Mouse (Mus musculus): ENCODE measurements at regions not wholly inside any gene's neighbourhood (a gene's known extent, or its start where the extent isn't known, plus 50 kb on each side); places are given as distances from the start of the nearest gene placed in this dataset.

- Histone ChIP-seq H3K27me3 (ENCODE audit: control insufficient read depth, insufficient read depth, low read depth, low read length) (no peaks in the 10 kb centered on the region), H3K9me3 (replicated peaks; ENCODE audit: control insufficient read depth, low read length, poor library complexity, severe bottlenecking) (no peaks in the 10 kb centered on the region), H3K4me2 (ENCODE audit: low read length) (no peak overlapping the region), H3K4me3 (ENCODE audit: low read depth, low read length) (no peak overlapping the region), H3K9ac (ENCODE audit: low read depth, low read length) (no peak overlapping the region), H3K36me3 (ENCODE audit: control insufficient read depth, insufficient read depth, low read length) (no peaks in the 10 kb centered on the region), H3K4me1 (ENCODE audit: control insufficient read depth, insufficient read depth, low read length) (no peaks in the 10 kb centered on the region), H3K27ac (ENCODE audit: low read length) (no peak overlapping the region)
- 79% methylated on average over 4 of the region's 4 CpGs for WGBS
- ATAC-seq = no peak
Measured at GRCm38 (mm10) chr3:61605469-61605868, 239.7 kb upstream of the B430305J03Rik start.

- Histone ChIP-seq H3K9me3 (replicated peaks; ENCODE audit: control insufficient read depth, low read length, poor library complexity, severe bottlenecking) (no peaks in the 10 kb centered on the region), H3K4me2 (ENCODE audit: low read length) (no peak overlapping the region), H3K9ac (ENCODE audit: low read depth, low read length) (no peak overlapping the region), H3K4me3 (ENCODE audit: low read depth, low read length) (no peak overlapping the region), H3K4me1 (ENCODE audit: control insufficient read depth, insufficient read depth, low read length) (no peaks in the 10 kb centered on the region), H3K27me3 (ENCODE audit: control insufficient read depth, insufficient read depth, low read depth, low read length) (no peaks in the 10 kb centered on the region), H3K27ac (ENCODE audit: low read length) (no peak overlapping the region), H3K36me3 (ENCODE audit: control insufficient read depth, insufficient read depth, low read length) (no peaks in the 10 kb centered on the region)
- 90% methylated on average over 2 of the region's 2 CpGs for WGBS
- no peak for ATAC-seq
Measured at GRCm38 (mm10) chr3:61602891-61603290, 237.1 kb upstream of the B430305J03Rik start.

GRCm38 (mm10) chr3:61595574-61595973 is 229.8 kb upstream of the B430305J03Rik start:
- H3K4me2 ChIP-seq (ENCODE audit: low read length) = no peak overlapping the region
- H3K9me3 ChIP-seq (replicated peaks; ENCODE audit: control insufficient read depth, low read length, poor library complexity, severe bottlenecking) = no peaks in the 10 kb centered on the region
- ATAC-seq = no peak
- no peak overlapping the region for H3K9ac ChIP-seq (ENCODE audit: low read depth, low read length)
- no peaks in the 10 kb centered on the region for H3K36me3 ChIP-seq (ENCODE audit: control insufficient read depth, insufficient read depth, low read length)
- H3K27ac ChIP-seq (ENCODE audit: low read length) = no peak overlapping the region
- no peak overlapping the region for H3K4me3 ChIP-seq (ENCODE audit: low read depth, low read length)
- H3K4me1 ChIP-seq (ENCODE audit: control insufficient read depth, insufficient read depth, low read length) = no peaks in the 10 kb centered on the region
- no peaks in the 10 kb centered on the region for H3K27me3 ChIP-seq (ENCODE audit: control insufficient read depth, insufficient read depth, low read depth, low read length)

- Histone ChIP-seq H3K27ac (ENCODE audit: low read length) (no peak overlapping the region), H3K9me3 (replicated peaks; ENCODE audit: control insufficient read depth, low read length, poor library complexity, severe bottlenecking) (no peaks in the 10 kb centered on the region), H3K27me3 (ENCODE audit: control insufficient read depth, insufficient read depth, low read depth, low read length) (no peaks in the 10 kb centered on the region), H3K4me1 (ENCODE audit: control insufficient read depth, insufficient read depth, low read length) (no peaks in the 10 kb centered on the region), H3K4me2 (ENCODE audit: low read length) (no peak overlapping the region), H3K9ac (ENCODE audit: low read depth, low read length) (no peak overlapping the region), H3K4me3 (ENCODE audit: low read depth, low read length) (no peak overlapping the region), H3K36me3 (ENCODE audit: control insufficient read depth, insufficient read depth, low read length) (no peaks in the 10 kb centered on the region)
- no peak for ATAC-seq
- WGBS = 89% methylated on average over 2 of the region's 2 CpGs
Measured at GRCm38 (mm10) chr3:61592342-61592741, 226.6 kb upstream of the B430305J03Rik start.

- Histone ChIP-seq H3K4me2 (ENCODE audit: low read length) (no peak overlapping the region), H3K9me3 (replicated peaks; ENCODE audit: control insufficient read depth, low read length, poor library complexity, severe bottlenecking) (no peaks in the 10 kb centered on the region), H3K36me3 (ENCODE audit: control insufficient read depth, insufficient read depth, low read length) (no peaks in the 10 kb centered on the region), H3K9ac (ENCODE audit: low read depth, low read length) (no peak overlapping the region), H3K27me3 (ENCODE audit: control insufficient read depth, insufficient read depth, low read depth, low read length) (no peaks in the 10 kb centered on the region), H3K27ac (ENCODE audit: low read length) (no peak overlapping the region), H3K4me1 (ENCODE audit: control insufficient read depth, insufficient read depth, low read length) (peaks cover 2% of the 10 kb centered on the region; the same call in 1 of the 2 replicates), H3K4me3 (ENCODE audit: low read depth, low read length) (no peak overlapping the region)
- WGBS = 79% methylated on average over 1 of the region's 1 CpGs
- ATAC-seq = no peak
Measured at GRCm38 (mm10) chr3:61583669-61584068, 217.9 kb upstream of the B430305J03Rik start.

- Histone ChIP-seq H3K9me3 (replicated peaks; ENCODE audit: control insufficient read depth, low read length, poor library complexity, severe bottlenecking) (no peaks in the 10 kb centered on the region), H3K9ac (ENCODE audit: low read depth, low read length) (no peak overlapping the region), H3K36me3 (ENCODE audit: control insufficient read depth, insufficient read depth, low read length) (no peaks in the 10 kb centered on the region), H3K4me2 (ENCODE audit: low read length) (no peak overlapping the region), H3K4me1 (ENCODE audit: control insufficient read depth, insufficient read depth, low read length) (peaks cover 2% of the 10 kb centered on the region; the same call in 1 of the 2 replicates), H3K27ac (ENCODE audit: low read length) (no peak overlapping the region), H3K27me3 (ENCODE audit: control insufficient read depth, insufficient read depth, low read depth, low read length) (no peaks in the 10 kb centered on the region), H3K4me3 (ENCODE audit: low read depth, low read length) (no peak overlapping the region)
- WGBS = 84% methylated on average over 2 of the region's 2 CpGs
- ATAC-seq = no peak
Measured at GRCm38 (mm10) chr3:61582927-61583326, 217.2 kb upstream of the B430305J03Rik start.

- H3K9me3 ChIP-seq (replicated peaks; ENCODE audit: control insufficient read depth, low read length, poor library complexity, severe bottlenecking) = no peaks in the 10 kb centered on the region
- no peak overlapping the region for H3K4me2 ChIP-seq (ENCODE audit: low read length)
- no peak overlapping the region for H3K4me3 ChIP-seq (ENCODE audit: low read depth, low read length)
- H3K9ac ChIP-seq (ENCODE audit: low read depth, low read length) = no peak overlapping the region
- no peaks in the 10 kb centered on the region for H3K36me3 ChIP-seq (ENCODE audit: control insufficient read depth, insufficient read depth, low read length)
- H3K27ac ChIP-seq (ENCODE audit: low read length) = no peak overlapping the region
- WGBS = 51% methylated on average over 3 of the region's 3 CpGs
- no peaks in the 10 kb centered on the region for H3K27me3 ChIP-seq (ENCODE audit: control insufficient read depth, insufficient read depth, low read depth, low read length)
- no peak for ATAC-seq
- H3K4me1 ChIP-seq (ENCODE audit: control insufficient read depth, insufficient read depth, low read length) = peaks cover 2% of the 10 kb centered on the region; the same call in 1 of the 2 replicates
Measured at GRCm38 (mm10) chr3:61580252-61580651, 214.5 kb upstream of the B430305J03Rik start.

- no peak for ATAC-seq
- H3K4me3 ChIP-seq (ENCODE audit: low read depth, low read length) = no peak overlapping the region
- H3K9me3 ChIP-seq (replicated peaks; ENCODE audit: control insufficient read depth, low read length, poor library complexity, severe bottlenecking) = no peaks in the 10 kb centered on the region
- H3K27ac ChIP-seq (ENCODE audit: low read length) = no peak overlapping the region
- H3K36me3 ChIP-seq (ENCODE audit: control insufficient read depth, insufficient read depth, low read length) = no peaks in the 10 kb centered on the region
- no peak overlapping the region for H3K9ac ChIP-seq (ENCODE audit: low read depth, low read length)
- H3K27me3 ChIP-seq (ENCODE audit: control insufficient read depth, insufficient read depth, low read depth, low read length) = no peaks in the 10 kb centered on the region
- H3K4me1 ChIP-seq (ENCODE audit: control insufficient read depth, insufficient read depth, low read length) = no peaks in the 10 kb centered on the region
- no peak overlapping the region for H3K4me2 ChIP-seq (ENCODE audit: low read length)
- WGBS = 74% methylated on average over 1 of the region's 1 CpGs
Measured at GRCm38 (mm10) chr3:61537113-61537512, 171.4 kb upstream of the B430305J03Rik start.

GRCm38 (mm10) chr3:61535751-61536150 is 170.0 kb upstream of the B430305J03Rik start:
- WGBS = 55% methylated on average over 2 of the region's 2 CpGs
- no peak for ATAC-seq
- no peaks in the 10 kb centered on the region for H3K27me3 ChIP-seq (ENCODE audit: control insufficient read depth, insufficient read depth, low read depth, low read length)

GRCm38 (mm10) chr3:61503178-61503577 is 137.4 kb upstream of the B430305J03Rik start:
- H3K9ac ChIP-seq (ENCODE audit: low read depth, low read length) = no peak overlapping the region
- H3K9me3 ChIP-seq (replicated peaks; ENCODE audit: control insufficient read depth, low read length, poor library complexity, severe bottlenecking) = no peaks in the 10 kb centered on the region
- no peak overlapping the region for H3K4me3 ChIP-seq (ENCODE audit: low read depth, low read length)
- H3K4me2 ChIP-seq (ENCODE audit: low read length) = no peak overlapping the region
- no peaks in the 10 kb centered on the region for H3K4me1 ChIP-seq (ENCODE audit: control insufficient read depth, insufficient read depth, low read length)
- H3K36me3 ChIP-seq (ENCODE audit: control insufficient read depth, insufficient read depth, low read length) = no peaks in the 10 kb centered on the region
- no peak overlapping the region for H3K27ac ChIP-seq (ENCODE audit: low read length)
- no peak for ATAC-seq
- H3K27me3 ChIP-seq (ENCODE audit: control insufficient read depth, insufficient read depth, low read depth, low read length) = no peaks in the 10 kb centered on the region

More at GRCm38 (mm10) chr3:61535751-61536150, 170.0 kb upstream of the B430305J03Rik start:
- Histone ChIP-seq H3K9me3 (replicated peaks; ENCODE audit: control insufficient read depth, low read length, poor library complexity, severe bottlenecking) (no peaks in the 10 kb centered on the region), H3K9ac (ENCODE audit: low read depth, low read length) (no peak overlapping the region), H3K4me3 (ENCODE audit: low read depth, low read length) (no peak overlapping the region), H3K36me3 (ENCODE audit: control insufficient read depth, insufficient read depth, low read length) (no peaks in the 10 kb centered on the region), H3K27ac (ENCODE audit: low read length) (no peak overlapping the region), H3K4me1 (ENCODE audit: control insufficient read depth, insufficient read depth, low read length) (no peaks in the 10 kb centered on the region), H3K4me2 (ENCODE audit: low read length) (no peak overlapping the region)
